ENCODE assay signal across 11 mouse cellular contexts in genomic region chr11:100963647-100964046, GRCm38 (mm10). TPM values are rescaled to one million over a fixed set of nuclear protein-coding genes. Genes with fewer than 3 reads are reported as not detected.
A peak's percentile ranks its signal among the peaks of the same experiment; 100 is the strongest.
DNase-seq lines count a peak whose midpoint lies in the region; ATAC-seq lines count a peak whose summit lies in the region.
"Had no signal": no experiment of that assay in that cellular context is flagged by ENCODE, and none has a peak within 500 bp of the region (broad histone marks: within the 10 kb centered on the region; RNA-seq: fewer than 3 reads in every experiment).

No protein-coding gene starts in this region.

- peaks cover 90% of the 10 kb centered on the region for H3K4me1 ChIP-seq in stomach, embryonic 16.5 days (ENCODE audit: control insufficient read depth, insufficient read depth, low read length)
- peaks cover 8% of the 10 kb centered on the region for H3K4me1 ChIP-seq in forebrain, embryonic 13.5 days

- no peak overlapping the region for H3K4me3 ChIP-seq in stomach, embryonic 16.5 days (replicated peaks; ENCODE audit: low read length)
- no peak overlapping the region for H3K4me3 ChIP-seq in forebrain, embryonic 13.5 days
- H3K4me3 ChIP-seq: limb, embryonic 12.5 days had no signal

- 57% methylated on average over 9 of the region's 9 CpGs for WGBS in stomach, embryonic 16.5 days
- WGBS in forebrain, embryonic 13.5 days = 80% methylated on average over 9 of the region's 9 CpGs

- peak overlapping the region; percentile 85 for H3K27ac ChIP-seq in stomach, embryonic 16.5 days (ENCODE audit: low read length)
- H3K27ac ChIP-seq in forebrain, embryonic 13.5 days = no peak overlapping the region

- peak overlapping the region; percentile 18 for H3K9ac ChIP-seq in stomach, embryonic 16.5 days (ENCODE audit: low read length)
- no peak overlapping the region for H3K9ac ChIP-seq in forebrain, embryonic 13.5 days
- H3K9ac ChIP-seq: limb, embryonic 12.5 days had no signal

- peaks cover 6% of the 10 kb centered on the region; the same call in 1 of the 2 replicates for H3K27me3 ChIP-seq in stomach, embryonic 16.5 days (ENCODE audit: control insufficient read depth, insufficient read depth, low read length)
- peaks cover 56% of the 10 kb centered on the region for H3K27me3 ChIP-seq in forebrain, embryonic 13.5 days

- peak; percentile 45; the same call in 1 of the 2 replicates for ATAC-seq in stomach, embryonic 16.5 days (ENCODE audit: insufficient read depth, low FRiP score)
- ATAC-seq in erythroblast, adult 5-6 weeks (replicated peaks; ENCODE audit: low FRiP score, poor library complexity, severe bottlenecking) = no peak
- ATAC-seq in forebrain, embryonic 13.5 days = no peak

- intact Hi-C loops in heart, postnatal 25 days (cut with DNase I) = loop anchor here (10.0 kb wide), 1 partner anchor 1081 kb away; the partner anchor contains the start of gene Cd300lg

- H3K36me3 ChIP-seq in stomach, embryonic 16.5 days (ENCODE audit: control insufficient read depth, insufficient read depth, low read length) = peaks cover 6% of the 10 kb centered on the region; the same call in 1 of the 2 replicates
- no peaks in the 10 kb centered on the region for H3K36me3 ChIP-seq in forebrain, embryonic 13.5 days (ENCODE audit: poor library complexity, severe bottlenecking)
- H3K36me3 ChIP-seq: limb, embryonic 12.5 days had no signal

- peak overlapping the region; percentile 28 for H3K4me2 ChIP-seq in stomach, embryonic 16.5 days (ENCODE audit: low read depth, low read length)
- H3K4me2 ChIP-seq in forebrain, embryonic 13.5 days = no peak overlapping the region
- H3K4me2 ChIP-seq: limb, embryonic 12.5 days had no signal

- H3K9me3 ChIP-seq in stomach, embryonic 16.5 days (replicated peaks; ENCODE audit: control insufficient read depth, low read length) = no peaks in the 10 kb centered on the region
- no peaks in the 10 kb centered on the region for H3K9me3 ChIP-seq in forebrain, embryonic 13.5 days (replicated peaks)
- H3K9me3 ChIP-seq: limb, embryonic 12.5 days had no signal

- peak; percentile 71 for DNase-seq in ovary, postnatal 36 days (ENCODE audit: low spot score)
- DNase-seq in ovary, postnatal 10 days (ENCODE audit: low spot score) = no peak
- DNase-seq in gastrocnemius, postnatal 10 days = peak; percentile 36
- DNase-seq in heart, postnatal 25 days (ENCODE audit: low spot score) = peak; percentile 72
- DNase-seq in cerebellum, postnatal 10 days = no peak
- DNase-seq: kidney, postnatal 10 days; right cerebral cortex, postnatal 14 days had no signal

RNA-seq across cellular contexts. Expression of gene Cavin1, which starts 7.0 kb away (rescaled TPM):
- total RNA-seq in gastrocnemius, postnatal 10 days (2021) = 100 to 1,000 TPM; 279 to 309 TPM
- 100 to 1,000 TPM; 275 to 277 TPM for total RNA-seq in heart, postnatal 25 days (2021)
- polyA plus RNA-seq in stomach, embryonic 16.5 days (2015; fragmentation: Nextera tagmentation; extraction: Ambion mirVana) = 381 and 403 TPM in 2 replicates
- 0.63 TPM in 1 of 2 replicates, not detected in the other for total RNA-seq in erythroblast, adult 5-6 weeks (2015; ENCODE audit: low replicate concordance)
- 1.1 TPM in 1 of 2 replicates, not detected in the other for total RNA-seq in erythroblast, adult 5-6 weeks (2017; ENCODE audit: low replicate concordance)
- polyA plus RNA-seq in forebrain, embryonic 13.5 days (2015; fragmentation: Nextera tagmentation; extraction: Ambion mirVana) = 19.5 and 23.4 TPM in 2 replicates

RNA-seq across cellular contexts. Expression of gene Stat3, which starts 24.3 kb away (rescaled TPM):
- total RNA-seq in gastrocnemius, postnatal 10 days (2021) = 10 to 100 TPM; 49.1 to 56.7 TPM
- 100 to 1,000 TPM in 1 of 2 experiments, 10 to 100 TPM in 1; 91.3 to 119 TPM for total RNA-seq in heart, postnatal 25 days (2021)
- 47.2 and 56.1 TPM in 2 replicates for polyA plus RNA-seq in stomach, embryonic 16.5 days (2015; fragmentation: Nextera tagmentation; extraction: Ambion mirVana)
- total RNA-seq in erythroblast, adult 5-6 weeks (2015; ENCODE audit: low replicate concordance) = 16.7 and 43.4 TPM in 2 replicates
- total RNA-seq in erythroblast, adult 5-6 weeks (2017; ENCODE audit: low replicate concordance) = 37.8 and 51.4 TPM in 2 replicates
- polyA plus RNA-seq in forebrain, embryonic 13.5 days (2015; fragmentation: Nextera tagmentation; extraction: Ambion mirVana) = 24.6 and 29.1 TPM in 2 replicates

RNA-seq across cellular contexts. Expression of gene Atp6v0a1, which starts 45.6 kb away (rescaled TPM):
- total RNA-seq in gastrocnemius, postnatal 10 days (2021) = 10 to 100 TPM; 52.9 to 59.9 TPM
- 10 to 100 TPM; 84.7 to 87.3 TPM for total RNA-seq in heart, postnatal 25 days (2021)
- polyA plus RNA-seq in stomach, embryonic 16.5 days (2015; fragmentation: Nextera tagmentation; extraction: Ambion mirVana) = 47.8 and 50.5 TPM in 2 replicates
- total RNA-seq in erythroblast, adult 5-6 weeks (2015; ENCODE audit: low replicate concordance) = 487 and 539 TPM in 2 replicates
- total RNA-seq in erythroblast, adult 5-6 weeks (2017; ENCODE audit: low replicate concordance) = 528 and 748 TPM in 2 replicates
- 52.9 and 56.3 TPM in 2 replicates for polyA plus RNA-seq in forebrain, embryonic 13.5 days (2015; fragmentation: Nextera tagmentation; extraction: Ambion mirVana)

Comparison
In these comparisons a context has a peak if more than half of its experiments do, and no peak if none do; other contexts are left out.
1. DNase-seq: peak in ovary, postnatal 36 days (single experiment), gastrocnemius, postnatal 10 days (single experiment) and heart, postnatal 25 days (single experiment); none in ovary, postnatal 10 days (single experiment) and cerebellum, postnatal 10 days (0 of 2).
2. RNA of gene Cavin1, which starts 7.0 kb away (total RNA-seq): 279 to 309 TPM in gastrocnemius, postnatal 10 days and 275 to 277 TPM in heart, postnatal 25 days; 0.63 to 1.1 TPM in erythroblast, adult 5-6 weeks; every median in the first group is over 100 times any median in the second.
3. RNA of gene Atp6v0a1, which starts 45.6 kb away (total RNA-seq): 487 to 748 TPM in erythroblast, adult 5-6 weeks; 84.7 to 87.3 TPM in heart, postnatal 25 days and 52.9 to 59.9 TPM in gastrocnemius, postnatal 10 days; every median in the first group is over 4 times any median in the second.